Mouse (Mus musculus) myocyte (in vitro differentiated cells): ENCODE data around the gene Wls. TPM values are rescaled to one million over a fixed set of nuclear protein-coding genes. Genes with fewer than 3 reads are reported as not detected.

Experiments used
- H3K27me3 ChIP-seq: one replicate; pipeline ENCODE4 v1.6.1; 2011; ENCODE audit not compliant: control insufficient read depth, insufficient read depth, insufficient read length
- H3K36me3 ChIP-seq: one replicate; pipeline ENCODE4 v1.6.1; 2011; ENCODE audit not compliant: control insufficient read depth, insufficient read depth
- H3K4me2 ChIP-seq: one replicate; pipeline ENCODE4 v1.6.1; 2011; ENCODE audit warnings: low read depth, control low read depth
- H3K4me3 ChIP-seq: one replicate; pipeline ENCODE4 v1.5.1; 2011; ENCODE audit warnings: mild to moderate bottlenecking, control low read depth, moderate library complexity
- H3K79me2 ChIP-seq: one replicate; pipeline ENCODE4 v1.6.1; 2011; ENCODE audit not compliant: control insufficient read depth, insufficient read depth
- H3ac ChIP-seq: one replicate; pipeline ENCODE4 v1.6.1; 2011; ENCODE audit not compliant: control insufficient read depth, insufficient read length
- CEBPB ChIP-seq: IDR thresholded peaks from 2 replicates; pipeline ENCODE4 v1.6.1; 2011; ENCODE audit warnings: mild to moderate bottlenecking, moderate library complexity; ENCODE audit not compliant: poor library complexity, insufficient read depth, severe bottlenecking
- E2F4 ChIP-seq: IDR thresholded peaks from one replicate; pipeline ENCODE4 v1.6.1; 2011; ENCODE audit warnings: mild to moderate bottlenecking, control low read depth, moderate library complexity; ENCODE audit not compliant: insufficient read depth
- MAX ChIP-seq: IDR thresholded peaks from one replicate; pipeline ENCODE4 v1.6.1; 2011; ENCODE audit warnings: low read depth, mild to moderate bottlenecking, control low read depth
- MYOD1 ChIP-seq, 3 experiments: IDR thresholded peaks; one replicate each; pipeline ENCODE4 v1.6.1; 2011; ENCODE audit warnings: control low read depth in 2 of 3, low read depth in 2 of 3, mild to moderate bottlenecking in 2 of 3, moderate library complexity in 1 of 3; ENCODE audit not compliant: insufficient read length in 2 of 3, control insufficient read depth in 1 of 3
- MYOG ChIP-seq, 3 experiments: IDR thresholded peaks; one replicate each; pipeline ENCODE4 v1.6.1; 2011; ENCODE audit warnings: control low read depth in 2 of 3, low read depth in 2 of 3, mild to moderate bottlenecking in 2 of 3; ENCODE audit not compliant: insufficient read length in 2 of 3, control insufficient read depth in 1 of 3, insufficient read depth in 1 of 3
- POLR2A ChIP-seq: IDR thresholded peaks from one replicate; pipeline ENCODE4 v1.6.1; 2011; ENCODE audit warnings: low read depth, mild to moderate bottlenecking, control low read depth, moderate library complexity; ENCODE audit not compliant: insufficient read length
- POLR2AphosphoS2 ChIP-seq: IDR thresholded peaks from one replicate; pipeline ENCODE4 v1.6.1; 2011; ENCODE audit warnings: low read depth, control low read depth; ENCODE audit not compliant: insufficient read length
- REST ChIP-seq: IDR thresholded peaks from one replicate; pipeline ENCODE4 v1.6.1; 2011; ENCODE audit warnings: mild to moderate bottlenecking, control low read depth, moderate library complexity; ENCODE audit not compliant: insufficient read depth, insufficient read length
- SRF ChIP-seq: IDR thresholded peaks from one replicate; pipeline ENCODE4 v1.6.1; 2011; ENCODE audit warnings: low read depth; ENCODE audit not compliant: control insufficient read depth, insufficient read length
- TCF12 ChIP-seq: IDR thresholded peaks from one replicate; pipeline ENCODE4 v1.6.1; 2011; ENCODE audit warnings: mild to moderate bottlenecking, control low read depth; ENCODE audit not compliant: poor library complexity, insufficient read depth, severe bottlenecking
- TCF3 ChIP-seq: IDR thresholded peaks from one replicate; pipeline ENCODE4 v1.6.1; 2011; ENCODE audit warnings: low read depth, control low read depth; ENCODE audit not compliant: insufficient read length
- USF1 ChIP-seq: IDR thresholded peaks from one replicate; pipeline ENCODE4 v1.6.1; 2011; ENCODE audit warnings: low read depth, mild to moderate bottlenecking, control low read depth, moderate library complexity
- polyA plus RNA-seq: library from polyadenylated mRNA; unstranded; fragments of >200 nt; fragmentation: generic; extraction: Trizol; gene quantifications from one replicate; pipeline ENCODE4 v1.2.1, GENCODE M21; 2012; ENCODE audit warnings: missing spikeins

The Wls gene
- polyA plus RNA-seq, 1 experiment = 187 TPM

GRCm38 (mm10) chr3:159884802-159885201, 45.3 kb downstream of the Wls start:
- TF ChIP-seq REST (no peak), MYOG (IDR thresholded peaks at IDR 0.05; ENCODE audit: control insufficient read depth in 1 of 3, insufficient read depth in 1 of 3, insufficient read length in 2 of 3, low read depth in 2 of 3) (no peak), SRF (no peak), CEBPB (no peak), USF1 (no peak), MYOD1 (IDR thresholded peaks at IDR 0.05; ENCODE audit: control insufficient read depth in 1 of 3, insufficient read length in 2 of 3, low read depth in 2 of 3) (no peak), TCF3 (no peak), POLR2A (no peak)
- Histone ChIP-seq H3K36me3 (no peaks in the 10 kb centered on the region), H3K4me3 (no peak overlapping the region), H3K27me3 (no peaks in the 10 kb centered on the region), H3K79me2 (peaks cover 64% of the 10 kb centered on the region), H3ac (no peak overlapping the region), H3K4me2 (peak overlapping the region; percentile 48)

GRCm38 (mm10) chr3:159885271-159885670, 45.8 kb downstream of the Wls start:
- peak; percentile 68 to 97 (median 93) for TF ChIP-seq MYOD1 (IDR thresholded peaks at IDR 0.05; ENCODE audit: control insufficient read depth in 1 of 3, insufficient read length in 2 of 3, low read depth in 2 of 3)
- TF ChIP-seq CEBPB = peak; percentile 90
- peak; percentile 96 for TF ChIP-seq TCF12
- TF ChIP-seq MYOG (IDR thresholded peaks at IDR 0.05; ENCODE audit: control insufficient read depth in 1 of 3, insufficient read depth in 1 of 3, insufficient read length in 2 of 3, low read depth in 2 of 3) = peak in 2 of 3 experiments; percentile 63 to 89
- no peak for TF ChIP-seq POLR2A
- no peak for TF ChIP-seq USF1
- TF ChIP-seq MAX = no peak
- no peak for TF ChIP-seq E2F4
- peak; percentile 30 for TF ChIP-seq POLR2AphosphoS2
- TF ChIP-seq SRF = no peak
- TF ChIP-seq REST = no peak
- TF ChIP-seq TCF3 = peak; percentile 80
- Histone ChIP-seq H3K36me3 (no peaks in the 10 kb centered on the region), H3K4me3 (no peak overlapping the region), H3ac (no peak overlapping the region), H3K79me2 (peaks cover 64% of the 10 kb centered on the region), H3K4me2 (peak overlapping the region; percentile 74), H3K27me3 (no peaks in the 10 kb centered on the region)

DNA sequence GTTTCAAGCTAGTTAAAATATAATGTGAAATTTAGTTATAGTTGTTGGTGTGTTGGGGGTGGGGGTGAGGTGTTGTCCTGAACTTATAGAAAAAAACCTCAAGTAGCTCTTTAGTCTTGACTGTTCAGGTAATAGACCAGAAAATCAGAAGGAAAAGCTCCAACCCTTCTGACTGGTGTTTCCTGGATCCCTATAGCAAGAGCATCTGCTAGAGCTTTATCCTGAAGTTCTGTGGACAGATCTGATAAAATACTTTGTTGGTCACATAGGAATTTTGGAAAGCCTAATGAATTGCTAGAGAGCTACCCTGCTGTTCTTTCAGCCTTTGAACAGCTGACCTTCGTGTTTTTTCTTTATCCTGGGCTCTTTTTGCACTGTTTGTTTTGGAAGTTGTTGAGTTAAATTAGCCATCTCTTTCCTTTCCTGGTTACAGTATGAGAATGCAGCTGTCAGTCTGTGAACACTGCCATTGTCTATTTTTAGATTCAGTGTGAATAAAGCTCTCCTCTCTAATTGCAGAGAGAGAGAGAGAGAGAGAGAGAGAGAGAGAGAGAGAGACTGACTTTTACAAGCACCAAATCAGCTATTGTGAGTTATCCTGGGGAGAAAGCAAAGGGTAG, 46.4 kb downstream of the Wls start:
- Histone ChIP-seq H3K4me2 (peak overlapping the region; percentile 74), H3K4me3 (no peak overlapping the region), H3ac (no peak overlapping the region), H3K36me3 (no peaks in the 10 kb centered on the region), H3K79me2 (peaks cover 64% of the 10 kb centered on the region), H3K27me3 (no peaks in the 10 kb centered on the region)
- no peak for TF ChIP-seq POLR2AphosphoS2
- TF ChIP-seq USF1 = peak; percentile 51
- TF ChIP-seq MYOD1 (IDR thresholded peaks at IDR 0.05; ENCODE audit: control insufficient read depth in 1 of 3, insufficient read length in 2 of 3, low read depth in 2 of 3) = peak; percentile 11 to 47 (median 18)
- TF ChIP-seq MYOG (IDR thresholded peaks at IDR 0.05; ENCODE audit: control insufficient read depth in 1 of 3, insufficient read depth in 1 of 3, insufficient read length in 2 of 3, low read depth in 2 of 3) = peak in 2 of 3 experiments; percentile 2 to 96
- peak; percentile 41 for TF ChIP-seq TCF12
- TF ChIP-seq POLR2A = no peak

DNA sequence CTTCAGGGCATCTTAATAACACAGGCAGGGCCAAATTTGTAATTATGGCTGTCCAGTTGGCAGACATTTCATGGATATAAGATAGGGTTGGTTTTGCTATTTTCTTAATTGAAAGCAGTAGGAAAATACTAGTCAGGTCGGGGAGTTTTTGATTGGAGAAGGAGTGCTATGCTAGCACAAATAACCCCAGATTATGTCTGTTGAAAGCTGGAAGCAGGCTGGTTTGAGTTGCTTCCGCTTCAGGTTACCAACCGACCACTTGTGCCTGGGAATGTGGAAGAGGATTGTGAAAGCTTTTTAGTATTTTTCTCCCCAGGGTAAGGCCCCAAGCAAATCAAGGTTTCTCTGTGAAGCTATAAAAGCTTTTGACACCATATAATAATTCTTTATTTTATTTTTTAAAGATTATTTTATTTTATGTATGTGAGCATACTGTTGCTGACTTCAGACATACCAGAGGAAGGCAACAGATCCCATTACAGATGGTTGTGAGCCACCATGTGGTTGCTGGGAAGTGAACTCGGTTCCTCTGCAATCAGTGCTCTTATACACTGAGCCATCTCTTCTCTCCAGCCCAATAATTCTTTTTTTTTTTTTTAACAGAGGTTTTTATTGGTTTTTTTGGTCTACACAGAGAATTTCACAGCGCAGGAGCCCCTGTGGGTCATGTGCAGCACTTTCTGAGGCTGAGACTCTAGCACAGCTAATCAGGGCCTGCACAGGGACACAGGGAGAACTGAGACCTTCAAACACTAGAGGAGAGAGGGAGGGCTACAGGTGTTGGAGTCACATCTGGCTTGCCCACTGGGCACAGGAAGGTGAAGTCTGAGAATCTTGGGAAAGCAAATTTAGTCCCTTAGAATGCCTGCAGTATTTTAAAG, 50.9 kb downstream of the Wls start:
- Histone ChIP-seq H3K36me3 (peaks cover 7% of the 10 kb centered on the region), H3K27me3 (no peaks in the 10 kb centered on the region), H3K4me2 (no peak overlapping the region), H3ac (no peak overlapping the region), H3K79me2 (peaks cover 91% of the 10 kb centered on the region), H3K4me3 (no peak overlapping the region)
- TF ChIP-seq TCF12 = no peak
- no peak for TF ChIP-seq POLR2AphosphoS2
- TF ChIP-seq SRF = no peak
- TF ChIP-seq TCF3 = no peak
- no peak for TF ChIP-seq MYOD1 (IDR thresholded peaks at IDR 0.05; ENCODE audit: control insufficient read depth in 1 of 3, insufficient read length in 2 of 3, low read depth in 2 of 3)
- no peak for TF ChIP-seq E2F4
- no peak for TF ChIP-seq MYOG (IDR thresholded peaks at IDR 0.05; ENCODE audit: control insufficient read depth in 1 of 3, insufficient read depth in 1 of 3, insufficient read length in 2 of 3, low read depth in 2 of 3)
- no peak for TF ChIP-seq REST
- no peak for TF ChIP-seq POLR2A
- no peak for TF ChIP-seq MAX
- no peak for TF ChIP-seq USF1
- TF ChIP-seq CEBPB = no peak
